In the genomic region with DNA sequence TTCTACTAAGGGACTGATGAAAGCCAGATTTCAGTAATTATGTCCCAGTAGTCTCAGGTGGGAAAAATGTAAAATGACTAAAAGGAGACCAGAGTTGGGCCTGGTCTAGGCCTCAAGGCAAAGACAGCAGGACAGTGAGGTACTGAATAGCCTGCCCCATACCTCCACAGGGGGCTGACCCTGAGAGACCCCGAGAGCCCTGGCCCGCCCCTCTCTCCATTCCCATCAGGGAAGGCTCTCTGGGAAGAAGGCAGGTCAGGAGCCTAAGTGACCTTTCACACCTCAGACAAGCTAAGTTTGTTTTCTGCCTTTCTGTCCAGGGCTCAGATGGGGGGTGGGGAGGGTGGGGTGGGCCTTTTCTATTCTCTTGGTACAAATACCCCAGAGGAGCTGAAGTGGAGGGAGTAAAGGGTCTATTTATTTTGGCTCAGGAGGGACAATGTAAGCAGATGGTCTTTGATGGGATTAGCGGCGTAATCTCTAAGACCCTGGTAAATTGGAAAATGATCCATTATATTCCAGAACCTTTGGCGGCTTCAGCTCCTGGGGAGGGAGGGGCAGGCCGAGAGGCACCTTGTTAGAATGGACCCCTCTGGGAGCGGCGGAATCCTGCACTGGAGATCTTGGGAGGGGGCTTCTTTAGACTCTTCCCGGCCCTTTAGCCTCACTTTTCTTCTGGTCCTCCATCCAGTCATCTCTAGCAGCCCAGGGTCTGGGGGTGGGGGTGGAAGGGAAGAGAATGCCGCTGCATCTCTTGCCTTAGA, we compare ENCODE assay signal across 20 mouse cellular contexts. TPM values are rescaled to one million over a fixed set of nuclear protein-coding genes. Genes with fewer than 3 reads are reported as not detected.
A peak's percentile ranks its signal among the peaks of the same experiment; 100 is the strongest.
DNase-seq lines count a peak whose midpoint lies in the region; ATAC-seq and TF ChIP-seq lines count a peak whose summit lies in the region.
"Had no signal": no experiment of that assay in that cellular context is flagged by ENCODE, and none has a peak within 500 bp of the region (broad histone marks: within the 10 kb centered on the region; RNA-seq: fewer than 3 reads in every experiment).

No protein-coding gene starts in this region.

- TF ChIP-seq CTCF in cerebellum, adult 2 months (IDR thresholded peaks at IDR 0.05; ENCODE audit: borderline replicate concordance, insufficient read depth, low read depth, low read length) = no peak
- no peak for TF ChIP-seq CTCF in gastrocnemius, adult 2 months (IDR thresholded peaks at IDR 0.05)

- 0 out of 2 replicates have a peak overlapping the region, but pooled peaks have one; percentile 14 for H3K4me2 ChIP-seq in hindbrain, embryonic 11.5 days (replicated peaks; ENCODE audit: low read depth, low read length)
- peak overlapping the region; percentile 33 for H3K4me2 ChIP-seq in midbrain, embryonic 14.5 days (ENCODE audit: low read length)
- H3K4me2 ChIP-seq: liver, embryonic 13.5 days; stomach, embryonic 15.5 days had no signal

- H3K4me3 ChIP-seq in cerebellum, adult 2 months (replicated peaks; ENCODE audit: insufficient read depth, low read depth, low read length) = no peak overlapping the region
- no peak overlapping the region for H3K4me3 ChIP-seq in hindbrain, embryonic 11.5 days (ENCODE audit: low read depth, low read length)
- H3K4me3 ChIP-seq in midbrain, embryonic 14.5 days (replicated peaks; ENCODE audit: low read depth, low read length) = no peak overlapping the region
- H3K4me3 ChIP-seq in gastrocnemius, adult 2 months = no peak overlapping the region
- H3K4me3 ChIP-seq: limb, embryonic 10.5 days; liver, embryonic 13.5 days; stomach, embryonic 15.5 days had no signal

- intact Hi-C loops in heart, postnatal 36 days (cut with DNase I) = no loop called here
- intact Hi-C loops in gastrocnemius, adult 2 months (cut with DNase I) = no loop called here

- H3K9ac ChIP-seq in hindbrain, embryonic 11.5 days (ENCODE audit: low read depth, low read length) = no peak overlapping the region
- H3K9ac ChIP-seq in midbrain, embryonic 14.5 days (replicated peaks; ENCODE audit: low read length) = 0 out of 2 replicates have a peak overlapping the region, but pooled peaks have one; percentile 12
- H3K9ac ChIP-seq: liver, embryonic 13.5 days; stomach, embryonic 15.5 days had no signal

- H3K36me3 ChIP-seq in hindbrain, embryonic 11.5 days (ENCODE audit: control insufficient read depth, insufficient read depth, low read length) = no peaks in the 10 kb centered on the region
- H3K36me3 ChIP-seq in midbrain, embryonic 14.5 days (ENCODE audit: control insufficient read depth, insufficient read depth, low read length) = no peaks in the 10 kb centered on the region
- H3K36me3 ChIP-seq: limb, embryonic 10.5 days; liver, embryonic 13.5 days; stomach, embryonic 15.5 days had no signal

- TF ChIP-seq POLR2A in cerebellum, adult 2 months (IDR thresholded peaks at IDR 0.05; ENCODE audit: borderline replicate concordance, insufficient read depth, low read length) = no peak

- no peaks in the 10 kb centered on the region for H3K9me3 ChIP-seq in hindbrain, embryonic 11.5 days (ENCODE audit: control insufficient read depth, low read length)
- no peaks in the 10 kb centered on the region for H3K9me3 ChIP-seq in midbrain, embryonic 14.5 days (ENCODE audit: control insufficient read depth, low read length)
- H3K9me3 ChIP-seq: limb, embryonic 10.5 days; liver, embryonic 13.5 days; stomach, embryonic 15.5 days had no signal

- H3K4me1 ChIP-seq in cerebellum, adult 2 months (ENCODE audit: control insufficient read depth, insufficient read depth, low read length) = peaks cover 12% of the 10 kb centered on the region
- peaks cover 17% of the 10 kb centered on the region for H3K4me1 ChIP-seq in hindbrain, embryonic 11.5 days (replicated peaks; ENCODE audit: control insufficient read depth, insufficient read depth, low read length)
- peaks cover 26% of the 10 kb centered on the region for H3K4me1 ChIP-seq in midbrain, embryonic 14.5 days (ENCODE audit: control insufficient read depth, insufficient read depth, low read length)

- H3K27ac ChIP-seq in cerebellum, adult 2 months (ENCODE audit: insufficient read depth, low read length) = no peak overlapping the region
- peak overlapping the region; percentile 59 for H3K27ac ChIP-seq in hindbrain, embryonic 11.5 days (ENCODE audit: low read depth, low read length)
- H3K27ac ChIP-seq in midbrain, embryonic 14.5 days (replicated peaks; ENCODE audit: low read depth, low read length) = peak overlapping the region; percentile 49; the same call in 1 of the 2 replicates
- no peak overlapping the region for H3K27ac ChIP-seq in gastrocnemius, adult 2 months
- H3K27ac ChIP-seq: limb, embryonic 10.5 days; liver, embryonic 13.5 days; stomach, embryonic 15.5 days had no signal

- ATAC-seq in hindbrain, embryonic 11.5 days (ENCODE audit: low FRiP score) = no peak
- ATAC-seq in midbrain, embryonic 14.5 days (ENCODE audit: low FRiP score, low TSS enrichment) = peak; percentile 28; the same call in 1 of the 2 replicates
- ATAC-seq in activated CD4-positive, CD25-positive, alpha-beta regulatory T cell, adult 4 months = no peak
- ATAC-seq: intestine, postnatal 0 days had no signal

- no peaks in the 10 kb centered on the region for H3K27me3 ChIP-seq in cerebellum, adult 2 months (ENCODE audit: control insufficient read depth, insufficient read depth, low read length)
- peaks cover 44% of the 10 kb centered on the region for H3K27me3 ChIP-seq in hindbrain, embryonic 11.5 days (ENCODE audit: control insufficient read depth, insufficient read depth, low read length)
- peaks cover 38% of the 10 kb centered on the region for H3K27me3 ChIP-seq in midbrain, embryonic 14.5 days (ENCODE audit: control insufficient read depth, insufficient read depth, low read length)

- WGBS in cerebellum, adult 2 months = 81% methylated on average over 10 of the region's 10 CpGs
- under 1% methylated on average over 10 of the region's 10 CpGs for WGBS in hindbrain, embryonic 11.5 days
- 3% methylated on average over 10 of the region's 10 CpGs for WGBS in midbrain, embryonic 14.5 days

- peak; percentile 33 for DNase-seq in cerebellum, adult 9-11 months
- DNase-seq in cerebellum, adult 2 months = no peak
- DNase-seq in hindbrain, embryonic 11.5 days (ENCODE audit: low spot score) = peak; percentile 26
- peak; percentile 67 for DNase-seq in midbrain, embryonic 14.5 days
- peak; percentile 64 for DNase-seq in retina, postnatal 1 day
- no peak for DNase-seq in heart, postnatal 36 days
- no peak for DNase-seq in gastrocnemius, adult 2 months
- DNase-seq: heart, adult 18-20 months; kidney, postnatal 25 days; liver, embryonic 13.5 days; lung, postnatal 14 days; right cerebral cortex, postnatal 4 days; thymus, postnatal 36 days had no signal

RNA-seq across cellular contexts. Expression of a gene that starts 55.8 kb away (rescaled TPM):
- 102 and 116 TPM in 2 replicates for polyA plus RNA-seq in cerebellum, adult 2 months (2012; rRNA removed)
- polyA plus RNA-seq in hindbrain, embryonic 11.5 days (2014; fragmentation: Nextera tagmentation; extraction: Ambion mirVana) = 12.0 and 12.3 TPM in 2 replicates
- 22.3 and 23.7 TPM in 2 replicates for polyA plus RNA-seq in midbrain, embryonic 14.5 days (2014; fragmentation: Nextera tagmentation; extraction: Ambion mirVana)
- 100 to 1,000 TPM; 123 to 138 TPM for total RNA-seq in heart, postnatal 36 days (2021)
- 100 to 1,000 TPM; 173 to 184 TPM for total RNA-seq in gastrocnemius, adult 2 months (2021)
- polyA plus RNA-seq in activated CD4-positive, CD25-positive, alpha-beta regulatory T cell, adult 4 months (2017; shearing (Covaris generic)) = 10 to 100 TPM; 24.3 to 24.5 TPM

RNA-seq across cellular contexts. Expression of a gene that starts 56.6 kb away (rescaled TPM):
- 0.08 and 0.17 TPM in 2 replicates for polyA plus RNA-seq in cerebellum, adult 2 months (2012; rRNA removed)
- polyA plus RNA-seq in hindbrain, embryonic 11.5 days (2014; fragmentation: Nextera tagmentation; extraction: Ambion mirVana) = 0.13 and 0.25 TPM in 2 replicates
- polyA plus RNA-seq in midbrain, embryonic 14.5 days (2014; fragmentation: Nextera tagmentation; extraction: Ambion mirVana) = 0.21 and 0.22 TPM in 2 replicates
- total RNA-seq in heart, postnatal 36 days (2021) = not detected
- total RNA-seq in gastrocnemius, adult 2 months (2021) = not detected
- polyA plus RNA-seq in activated CD4-positive, CD25-positive, alpha-beta regulatory T cell, adult 4 months (2017; shearing (Covaris generic)) = not detected
- total RNA-seq: layer of hippocampus, postnatal 25 days; monocyte, adult 5-6 weeks had no signal
- polyA plus RNA-seq: heart, postnatal 0 days had no signal

Comparison
In these comparisons a context has a peak if more than half of its experiments do, and no peak if none do; other contexts are left out.
1. DNase-seq: peak in cerebellum, adult 9-11 months (single experiment), hindbrain, embryonic 11.5 days (single experiment), midbrain, embryonic 14.5 days (single experiment) and retina, postnatal 1 day (single experiment); none in cerebellum, adult 2 months (0 of 2), heart, postnatal 36 days (0 of 2) and gastrocnemius, adult 2 months (single experiment).
2. H3K27ac ChIP-seq: peak in hindbrain, embryonic 11.5 days (single experiment) and midbrain, embryonic 14.5 days (single experiment); none in cerebellum, adult 2 months (single experiment) and gastrocnemius, adult 2 months (single experiment).